Mouse (Mus musculus): ENCODE measurements around the gene Pdha1.

The Pdha1 gene

GRCm38 (mm10) chrX:160137861-160138717, at the start of gene Pdha1:
Pdha1 (minus strand) TSS chrX:160138413.
- peak; percentile 60 to 66 for DNase-seq (ENCODE audit: low spot score in 2 of 2)

- no peak for DNase-seq (ENCODE audit: low spot score in 2 of 2)
Measured at GRCm38 (mm10) chrX:160179032-160179431, 40.8 kb upstream of the Pdha1 start.

- DNase-seq (ENCODE audit: low spot score in 2 of 2): peak; percentile 17 to 60
Measured at GRCm38 (mm10) chrX:160170150-160170549, 31.9 kb upstream of the Pdha1 start.

GRCm38 (mm10) chrX:160166246-160166985, 28.2 kb upstream of the Pdha1 start:
- no peak for DNase-seq (ENCODE audit: low spot score in 2 of 2)

GRCm38 (mm10) chrX:160164259-160164658, 26.0 kb upstream of the Pdha1 start:
- DNase-seq (ENCODE audit: low spot score in 2 of 2): no peak

- no peak for DNase-seq (ENCODE audit: low spot score in 2 of 2)
Measured at GRCm38 (mm10) chrX:160153147-160153815, 15.1 kb upstream of the Pdha1 start.

- no peak for DNase-seq (ENCODE audit: low spot score in 2 of 2)
Measured at GRCm38 (mm10) chrX:160148859-160149258, 10.6 kb upstream of the Pdha1 start.

GRCm38 (mm10) chrX:160147406-160147805, 9.2 kb upstream of the Pdha1 start:
- DNase-seq (ENCODE audit: low spot score in 2 of 2): no peak

GRCm38 (mm10) chrX:160146806-160147205, 8.6 kb upstream of the Pdha1 start:
- DNase-seq (ENCODE audit: low spot score in 2 of 2): no peak

- no peak for DNase-seq (ENCODE audit: low spot score in 2 of 2)
Measured at GRCm38 (mm10) chrX:160137177-160137860, 894 bp downstream of the Pdha1 start.

- DNase-seq (ENCODE audit: low spot score in 2 of 2): no peak
Measured at GRCm38 (mm10) chrX:160136153-160136552, 2.1 kb downstream of the Pdha1 start.

- no peak for DNase-seq (ENCODE audit: low spot score in 2 of 2)
Measured at GRCm38 (mm10) chrX:160135719-160136118, 2.5 kb downstream of the Pdha1 start.

GRCm38 (mm10) chrX:160134136-160134843, 3.9 kb downstream of the Pdha1 start:
- DNase-seq (ENCODE audit: low spot score in 2 of 2): no peak

- peak; percentile 5 to 34 for DNase-seq (ENCODE audit: low spot score in 2 of 2)
Measured at GRCm38 (mm10) chrX:160116658-160117057, 21.6 kb downstream of the Pdha1 start.

GRCm38 (mm10) chrX:160116074-160116473, 22.1 kb downstream of the Pdha1 start:
- DNase-seq (ENCODE audit: low spot score in 2 of 2): no peak

- DNase-seq (ENCODE audit: low spot score in 2 of 2): no peak
Measured at GRCm38 (mm10) chrX:160113777-160114176, 24.4 kb downstream of the Pdha1 start.

- DNase-seq (ENCODE audit: low spot score in 2 of 2): no peak
Measured at GRCm38 (mm10) chrX:160107817-160108216, 30.4 kb downstream of the Pdha1 start.

- DNase-seq (ENCODE audit: low spot score in 2 of 2): no peak
Measured at GRCm38 (mm10) chrX:160091973-160092372, 46.2 kb downstream of the Pdha1 start.
